Mouse (Mus musculus): ENCODE data around the gene Cbr4. TPM values are rescaled to one million over a fixed set of nuclear protein-coding genes. Genes with fewer than 3 reads are reported as not detected.

The Cbr4 gene
- polyA plus RNA-seq, 1 experiment, result 5.6 TPM

GRCm38 (mm10) chr8:61480260-61480967 lies 7.1 kb upstream of the Cbr4 start:
- TF ChIP-seq CTCF (IDR thresholded peaks at IDR 0.05; ENCODE audit: insufficient read depth, low read length), result no peak
- TF ChIP-seq POLR2A (IDR thresholded peaks at IDR 0.05; ENCODE audit: borderline replicate concordance, extremely low read depth, low read depth, low read length), result no peak
- Histone ChIP-seq H3K4me1 (ENCODE audit: control insufficient read depth, insufficient read depth, low read length) (no peaks in the 10 kb centered on the region), H3K4me3 (replicated peaks; ENCODE audit: extremely low read depth, low read depth, low read length) (no peak overlapping the region)
- WGBS, result 78% methylated on average over 14 of the region's 14 CpGs
- DNase-seq, result no peak

- 93% methylated on average over 2 of the region's 2 CpGs for whole genome bisulfite sequencing
- Histone ChIP-seq H3K4me1 (ENCODE audit: control insufficient read depth, insufficient read depth, low read length) (peaks cover 3% of the 10 kb centered on the region; the same call in 1 of the 2 replicates), H3K4me3 (replicated peaks; ENCODE audit: extremely low read depth, low read depth, low read length) (no peak overlapping the region)
- no peak for DNase-seq
- TF ChIP-seq POLR2A (IDR thresholded peaks at IDR 0.05; ENCODE audit: borderline replicate concordance, extremely low read depth, low read depth, low read length) (no peak), CTCF (IDR thresholded peaks at IDR 0.05; ENCODE audit: insufficient read depth, low read length) (no peak)
These were observed 508 bp upstream of the Cbr4 start for GRCm38 (mm10) chr8:61486923-61487529.

- TF ChIP-seq CTCF (IDR thresholded peaks at IDR 0.05; ENCODE audit: insufficient read depth, low read length), result no peak
- TF ChIP-seq POLR2A (IDR thresholded peaks at IDR 0.05; ENCODE audit: borderline replicate concordance, extremely low read depth, low read depth, low read length), result no peak
- WGBS, result 92% methylated on average over 8 of the region's 8 CpGs
- DNase-seq, result no peak
- Histone ChIP-seq H3K4me3 (replicated peaks; ENCODE audit: extremely low read depth, low read depth, low read length) (no peak overlapping the region), H3K4me1 (ENCODE audit: control insufficient read depth, insufficient read depth, low read length) (peaks cover 3% of the 10 kb centered on the region; the same call in 1 of the 2 replicates)
These were observed 1.1 kb downstream of the Cbr4 start for GRCm38 (mm10) chr8:61488631-61489030.

- no peak for DNase-seq
- no peak overlapping the region for H3K4me3 ChIP-seq (replicated peaks; ENCODE audit: extremely low read depth, low read depth, low read length)
- 86% methylated on average over 4 of the region's 4 CpGs for WGBS
- no peaks in the 10 kb centered on the region for H3K4me1 ChIP-seq (ENCODE audit: control insufficient read depth, insufficient read depth, low read length)
- TF ChIP-seq CTCF (IDR thresholded peaks at IDR 0.05; ENCODE audit: insufficient read depth, low read length) (no peak), POLR2A (IDR thresholded peaks at IDR 0.05; ENCODE audit: borderline replicate concordance, extremely low read depth, low read depth, low read length) (no peak)
These were observed 9.6 kb downstream of the Cbr4 start for GRCm38 (mm10) chr8:61497110-61497509.

GRCm38 (mm10) chr8:61499035-61499434 lies 11.5 kb downstream of the Cbr4 start:
- TF ChIP-seq POLR2A (IDR thresholded peaks at IDR 0.05; ENCODE audit: borderline replicate concordance, extremely low read depth, low read depth, low read length) (no peak), CTCF (IDR thresholded peaks at IDR 0.05; ENCODE audit: insufficient read depth, low read length) (peak; percentile 50; the same call in 1 of the 2 replicates)
- Histone ChIP-seq H3K4me1 (ENCODE audit: control insufficient read depth, insufficient read depth, low read length) (no peaks in the 10 kb centered on the region), H3K4me3 (replicated peaks; ENCODE audit: extremely low read depth, low read depth, low read length) (no peak overlapping the region)
- DNase-seq, result no peak
- 57% methylated on average over 4 of the region's 4 CpGs for WGBS

- no peak for DNase-seq
- no peaks in the 10 kb centered on the region for H3K4me1 ChIP-seq (ENCODE audit: control insufficient read depth, insufficient read depth, low read length)
- WGBS, result 37% methylated on average over 3 of the region's 3 CpGs
- no peak for TF ChIP-seq POLR2A (IDR thresholded peaks at IDR 0.05; ENCODE audit: borderline replicate concordance, extremely low read depth, low read depth, low read length)
- TF ChIP-seq CTCF (IDR thresholded peaks at IDR 0.05; ENCODE audit: insufficient read depth, low read length), result no peak
- H3K4me3 ChIP-seq (replicated peaks; ENCODE audit: extremely low read depth, low read depth, low read length), result no peak overlapping the region
These were observed 13.4 kb downstream of the Cbr4 start for GRCm38 (mm10) chr8:61500914-61501313.

- no peak for DNase-seq
- Histone ChIP-seq H3K4me3 (replicated peaks; ENCODE audit: extremely low read depth, low read depth, low read length) (no peak overlapping the region), H3K4me1 (ENCODE audit: control insufficient read depth, insufficient read depth, low read length) (no peaks in the 10 kb centered on the region)
- TF ChIP-seq CTCF (IDR thresholded peaks at IDR 0.05; ENCODE audit: insufficient read depth, low read length) (no peak), POLR2A (IDR thresholded peaks at IDR 0.05; ENCODE audit: borderline replicate concordance, extremely low read depth, low read depth, low read length) (no peak)
These were observed 14.7 kb downstream of the Cbr4 start for GRCm38 (mm10) chr8:61502277-61502676.

- no peak for TF ChIP-seq CTCF (IDR thresholded peaks at IDR 0.05; ENCODE audit: insufficient read depth, low read length)
- TF ChIP-seq POLR2A (IDR thresholded peaks at IDR 0.05; ENCODE audit: borderline replicate concordance, extremely low read depth, low read depth, low read length), result no peak
- 93% methylated on average over 24 of the region's 24 CpGs for WGBS
- no peaks in the 10 kb centered on the region for H3K4me1 ChIP-seq (ENCODE audit: control insufficient read depth, insufficient read depth, low read length)
- H3K4me3 ChIP-seq (replicated peaks; ENCODE audit: extremely low read depth, low read depth, low read length), result no peak overlapping the region
- no peak for DNase-seq
These were observed 27.8 kb downstream of the Cbr4 start for GRCm38 (mm10) chr8:61515110-61515930.

GRCm38 (mm10) chr8:61515931-61516744 lies 28.6 kb downstream of the Cbr4 start:
- H3K4me1 ChIP-seq (ENCODE audit: control insufficient read depth, insufficient read depth, low read length), result no peaks in the 10 kb centered on the region
- no peak overlapping the region for H3K4me3 ChIP-seq (replicated peaks; ENCODE audit: extremely low read depth, low read depth, low read length)
- WGBS, result 55% methylated on average over 25 of the region's 25 CpGs
- DNase-seq, result peak; percentile 73
- TF ChIP-seq CTCF (IDR thresholded peaks at IDR 0.05; ENCODE audit: insufficient read depth, low read length) (peak; percentile 96), POLR2A (IDR thresholded peaks at IDR 0.05; ENCODE audit: borderline replicate concordance, extremely low read depth, low read depth, low read length) (no peak)
